Mouse (Mus musculus) heart, adult 9 months (tissue): ENCODE data around the gene Setd2.
A peak's percentile ranks its signal among the peaks of the same experiment; 100 is the strongest.

ENCODE experiments used
- DNase-seq, 2 experiments: peaks; one replicate each; pipeline ENCODE4 v3.0.0; 2022; ENCODE audit warnings: low spot score in 2 of 2

The Setd2 gene

GRCm38 (mm10) chr9:110532538-110533291 lies at the start of gene Setd2:
Setd2 (plus strand) TSS chr9:110532597.
- peak; percentile 65 to 70 for DNase-seq

GRCm38 (mm10) chr9:110488841-110489240 lies 43.6 kb upstream of the Setd2 start:
- no peak for DNase-seq

GRCm38 (mm10) chr9:110490913-110491312 lies 41.5 kb upstream of the Setd2 start:
- DNase-seq: no peak

GRCm38 (mm10) chr9:110525737-110526136 lies 6.7 kb upstream of the Setd2 start:
- DNase-seq: no peak

GRCm38 (mm10) chr9:110529002-110529737 lies 3.2 kb upstream of the Setd2 start:
- no peak for DNase-seq

GRCm38 (mm10) chr9:110530650-110531049 lies 1.7 kb upstream of the Setd2 start:
- DNase-seq: no peak

- no peak for DNase-seq
Measured at GRCm38 (mm10) chr9:110531151-110531791, 1.1 kb upstream of the Setd2 start.

GRCm38 (mm10) chr9:110531914-110532489 lies 395 bp upstream of the Setd2 start:
- DNase-seq: peak; percentile 95

- DNase-seq: no peak
Measured at GRCm38 (mm10) chr9:110533645-110534044, 1.2 kb downstream of the Setd2 start.

GRCm38 (mm10) chr9:110535114-110535513 lies 2.7 kb downstream of the Setd2 start:
- DNase-seq: no peak

GRCm38 (mm10) chr9:110536636-110537035 lies 4.2 kb downstream of the Setd2 start:
- no peak for DNase-seq

GRCm38 (mm10) chr9:110538511-110538910 lies 6.1 kb downstream of the Setd2 start:
- DNase-seq: no peak

- DNase-seq: no peak
Measured at GRCm38 (mm10) chr9:110541988-110542387, 9.6 kb downstream of the Setd2 start.

- no peak for DNase-seq
Measured at GRCm38 (mm10) chr9:110548261-110548660, 15.9 kb downstream of the Setd2 start.

- no peak for DNase-seq
Measured at GRCm38 (mm10) chr9:110568309-110568708, 35.9 kb downstream of the Setd2 start.

GRCm38 (mm10) chr9:110582161-110582560 lies 49.8 kb downstream of the Setd2 start:
- DNase-seq: no peak

- DNase-seq: no peak
Measured at GRCm38 (mm10) chr9:110583521-110583920, 51.1 kb downstream of the Setd2 start.

GRCm38 (mm10) chr9:110611471-110611870 lies 79.1 kb downstream of the Setd2 start:
- DNase-seq: no peak

- DNase-seq: peak; percentile 27 to 53
Measured at GRCm38 (mm10) chr9:110617081-110617480, 84.7 kb downstream of the Setd2 start.

GRCm38 (mm10) chr9:110620180-110620579 lies 87.8 kb downstream of the Setd2 start:
- no peak for DNase-seq

GRCm38 (mm10) chr9:110620685-110621084 lies 88.3 kb downstream of the Setd2 start:
- DNase-seq: no peak

- DNase-seq: no peak
Measured at GRCm38 (mm10) chr9:110622621-110623219, 90.3 kb downstream of the Setd2 start.
